21 mouse cellular contexts compared by ENCODE assay signal in the genomic region with DNA sequence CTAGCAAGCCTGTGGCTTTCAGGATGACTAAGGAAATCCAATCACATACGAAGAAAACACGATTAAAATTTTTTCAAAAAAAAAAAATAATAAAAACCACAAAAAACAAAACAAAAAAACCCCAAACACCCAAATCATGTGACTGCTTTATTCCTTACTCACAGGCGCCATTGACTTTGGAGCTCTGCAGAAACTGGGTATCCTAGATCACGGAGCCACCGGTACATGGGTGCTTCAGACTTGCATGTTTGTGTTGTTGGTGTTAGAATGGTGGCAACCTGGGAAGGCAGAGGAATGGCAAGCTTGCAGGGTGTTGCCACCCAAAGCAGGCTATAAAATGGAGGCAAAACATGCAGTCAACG.
DNase-seq lines count a peak whose midpoint lies in the region; TF ChIP-seq lines count a peak whose summit lies in the region.
"Had no signal": no experiment of that assay in that cellular context is flagged by ENCODE, and none has a peak within 500 bp of the region (broad histone marks: within the 10 kb centered on the region; RNA-seq: fewer than 3 reads in every experiment).

No protein-coding gene starts in this region.

- dilution Hi-C loops in CH12.LX (cut with MboI; ENCODE audit: extremely low pct_ligation_motif_present, extremely low pct_unique_long_range_greater_than_20kb, low sequenced_read_pairs) = no loop called here

- H3K4me2 ChIP-seq in CH12.LX (ENCODE audit: insufficient read depth, low read depth, poor library complexity, severe bottlenecking) = no peak overlapping the region
- peak overlapping the region; percentile 68 for H3K4me2 ChIP-seq in myocyte (ENCODE audit: low read depth)
- H3K4me2 ChIP-seq: embryonic facial prominence, embryonic 13.5 days; embryonic facial prominence, embryonic 15.5 days; forebrain, embryonic 13.5 days; forebrain, embryonic 15.5 days had no signal

- H3K9me3 ChIP-seq in CH12.LX (replicated peaks; ENCODE audit: low read length) = no peaks in the 10 kb centered on the region
- H3K9me3 ChIP-seq: embryonic facial prominence, embryonic 13.5 days; embryonic facial prominence, embryonic 15.5 days; forebrain, embryonic 10.5 days; forebrain, embryonic 13.5 days; forebrain, embryonic 15.5 days had no signal

- in situ Hi-C loops in CH12.LX (cut with MboI; ENCODE audit: low pct_ligation_motif_present, low pct_unique_long_range_greater_than_20kb, low sequenced_read_pairs) = no loop called here

- H3K79me2 ChIP-seq in CH12.LX (replicated peaks; ENCODE audit: control insufficient read depth, extremely low read depth, insufficient read depth, poor library complexity, severe bottlenecking) (no peaks in the 10 kb centered on the region), myocyte (ENCODE audit: control insufficient read depth, insufficient read depth) (no peaks in the 10 kb centered on the region)

- no peak for TF ChIP-seq EP300 in CH12.LX (IDR thresholded peaks at IDR 0.05; ENCODE audit: low read length)

- no peak overlapping the region for H3K9ac ChIP-seq in CH12.LX (ENCODE audit: insufficient read depth, low read depth)
- H3K9ac ChIP-seq: embryonic facial prominence, embryonic 13.5 days; embryonic facial prominence, embryonic 15.5 days; forebrain, embryonic 13.5 days; forebrain, embryonic 15.5 days; forebrain, postnatal 0 days had no signal

- H3K4me1 ChIP-seq in CH12.LX (ENCODE audit: control insufficient read depth in 1 of 2, insufficient read depth in 2 of 2) = peaks cover 7 to 16% of the 10 kb centered on the region in 2 experiments; a peak in 3 of 4 replicates
- H3K4me1 ChIP-seq: forebrain, embryonic 13.5 days; forebrain, embryonic 15.5 days had no signal

- DNase-seq in gastrocnemius, adult 2 months = no peak
- DNase-seq in gastrocnemius, adult 8-10 months (ENCODE audit: low spot score in 2 of 2) = no peak
- peak; percentile 16 for DNase-seq in 416B (ENCODE audit: low read depth)
- no peak for DNase-seq in CH12.LX (ENCODE audit: extremely low read depth)
- no peak for DNase-seq in kidney, adult 9 months
- DNase-seq in frontal cortex, postnatal 14 days (ENCODE audit: low spot score in 2 of 2) = no peak
- DNase-seq: adrenal gland, postnatal 25 days; cerebellum, adult 11-12 months; cerebellum, adult 2 months; cerebellum, adult 9-11 months; cerebellum, postnatal 14 days; cerebellum, postnatal 36 days; embryo, embryonic 11 days; forebrain, postnatal 0 days had no signal

- no peak for TF ChIP-seq RAD21 in CH12.LX (IDR thresholded peaks at IDR 0.05; ENCODE audit: low read depth, low read length)

- H3K36me3 ChIP-seq in CH12.LX (replicated peaks in 1 of 2; ENCODE audit: control insufficient read depth in 1 of 2, insufficient read depth in 1 of 2, low read length in 1 of 2) = no peaks in the 10 kb centered on the region
- H3K36me3 ChIP-seq in myocyte (ENCODE audit: control insufficient read depth, insufficient read depth) = no peaks in the 10 kb centered on the region
- H3K36me3 ChIP-seq: embryonic facial prominence, embryonic 13.5 days; embryonic facial prominence, embryonic 15.5 days; forebrain, embryonic 10.5 days; forebrain, embryonic 15.5 days had no signal

- intact Hi-C loops in gastrocnemius, adult 2 months (cut with DNase I) = no loop called here

- no peaks in the 10 kb centered on the region for H3K27me3 ChIP-seq in CH12.LX (replicated peaks)
- H3K27me3 ChIP-seq in myocyte (ENCODE audit: control insufficient read depth, insufficient read depth, insufficient read length) = no peaks in the 10 kb centered on the region
- H3K27me3 ChIP-seq: embryonic facial prominence, embryonic 13.5 days; forebrain, embryonic 13.5 days; forebrain, embryonic 15.5 days had no signal

- no peak for TF ChIP-seq CTCF in gastrocnemius, adult 2 months (IDR thresholded peaks at IDR 0.05)
- TF ChIP-seq CTCF in CH12.LX (conservative IDR thresholded peaks at IDR 0.05 in 1 of 2, IDR thresholded peaks at IDR 0.05 in 1 of 2; ENCODE audit: low read depth in 2 of 2, low read length in 2 of 2) = no peak

- no peak overlapping the region for H3ac ChIP-seq in myocyte (ENCODE audit: control insufficient read depth, insufficient read length)

- TF ChIP-seq POLR2A in CH12.LX (IDR thresholded peaks at IDR 0.05; ENCODE audit: low read depth, low read length) = no peak
- no peak for TF ChIP-seq POLR2A in myocyte (IDR thresholded peaks at IDR 0.05; ENCODE audit: insufficient read length, low read depth)

- H3K4me3 ChIP-seq in gastrocnemius, adult 2 months = no peak overlapping the region
- no peak overlapping the region for H3K4me3 ChIP-seq in CH12.LX (replicated peaks in 1 of 3; ENCODE audit: low read depth in 2 of 3, low read length in 2 of 3, poor library complexity in 1 of 3)
- no peak overlapping the region for H3K4me3 ChIP-seq in myocyte
- H3K4me3 ChIP-seq: embryonic facial prominence, embryonic 13.5 days; embryonic facial prominence, embryonic 15.5 days; erythroblast, embryonic 14.5 days; forebrain, embryonic 10.5 days; forebrain, embryonic 13.5 days; forebrain, embryonic 15.5 days had no signal

- peak overlapping the region; percentile 77 for H3K27ac ChIP-seq in gastrocnemius, adult 2 months
- H3K27ac ChIP-seq in CH12.LX (ENCODE audit: insufficient read depth, low read depth) = no peak overlapping the region
- H3K27ac ChIP-seq: forebrain, embryonic 10.5 days; forebrain, embryonic 13.5 days; forebrain, embryonic 15.5 days had no signal

TF ChIP-seq in CH12.LX, 34 proteins besides CTCF, POLR2A, EP300 and RAD21:
- no peak for TF ChIP-seq CHD2 (IDR thresholded peaks at IDR 0.05; ENCODE audit: low read length)
- TF ChIP-seq BHLHE40 (IDR thresholded peaks at IDR 0.05; ENCODE audit: low read depth, low read length) = 0 out of 2 replicates have a peak, but pooled peaks have one; percentile 8
- 0 out of 2 replicates have a peak, but pooled peaks have one; percentile 3 for TF ChIP-seq JUND (conservative IDR thresholded peaks at IDR 0.05; ENCODE audit: low read depth, low read length)
- no peak for TF ChIP-seq HCFC1 (IDR thresholded peaks at IDR 0.05; ENCODE audit: low read depth, low read length)
- TF ChIP-seq MAFK (IDR thresholded peaks at IDR 0.05; ENCODE audit: insufficient replicate concordance, low read length) = no peak
- no peak for TF ChIP-seq ELF1 (IDR thresholded peaks at IDR 0.05; ENCODE audit: low read depth, low read length)
- no peak for TF ChIP-seq GABPA (IDR thresholded peaks at IDR 0.05; ENCODE audit: insufficient replicate concordance, low read depth, low read length)

TF ChIP-seq in myocyte, 11 proteins besides CTCF, POLR2A, EP300 and RAD21:
- TF ChIP-seq USF1 (IDR thresholded peaks at IDR 0.05; ENCODE audit: low read depth) (peak; percentile 77), SRF (IDR thresholded peaks at IDR 0.05; ENCODE audit: control insufficient read depth, insufficient read length, low read depth) (no peak), MAX (IDR thresholded peaks at IDR 0.05; ENCODE audit: low read depth) (no peak), MYOG (IDR thresholded peaks at IDR 0.05; ENCODE audit: control insufficient read depth in 1 of 3, insufficient read depth in 1 of 3, insufficient read length in 2 of 3, low read depth in 2 of 3) (no peak), TCF3 (IDR thresholded peaks at IDR 0.05; ENCODE audit: insufficient read length, low read depth) (no peak), E2F4 (IDR thresholded peaks at IDR 0.05; ENCODE audit: insufficient read depth) (no peak), TCF12 (IDR thresholded peaks at IDR 0.05; ENCODE audit: insufficient read depth, poor library complexity, severe bottlenecking) (no peak), POLR2AphosphoS2 (IDR thresholded peaks at IDR 0.05; ENCODE audit: insufficient read length, low read depth) (no peak)
TF ChIP-seq in myocyte: peak in this region for 1.
